Mouse (Mus musculus) 416B (cell line): ENCODE measurements around the gene Cdc27.
A peak's percentile ranks its signal among the peaks of the same experiment; 100 is the strongest.
"Not testable (repeated sequence)": the region's sequence is repeated elsewhere in the genome, so short reads cannot be mapped to it uniquely, and the experiment has no call there.

Experiments used
- DNase-seq: peaks from one replicate; pipeline ENCODE4 v3.0.0; 2011; ENCODE audit warnings: low read depth

Gene Cdc27

DNA sequence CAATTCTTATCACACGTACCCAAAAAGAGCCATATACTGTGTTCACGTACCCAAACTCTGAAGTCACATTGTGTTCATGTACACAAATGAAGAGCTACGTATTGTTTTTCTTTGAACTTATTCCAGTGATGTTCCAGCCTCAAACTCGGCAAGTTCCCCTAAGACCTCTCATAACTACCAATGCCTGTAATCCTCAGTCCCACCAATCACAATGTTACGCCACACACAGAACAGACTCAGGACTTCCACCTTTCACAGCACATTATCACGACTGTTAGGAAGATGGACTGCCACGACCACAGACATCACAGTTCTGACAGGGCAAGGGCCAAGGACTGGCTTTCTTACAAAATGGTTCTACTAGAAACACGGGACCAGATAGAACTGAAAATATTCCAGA is 20.1 kb upstream of the Cdc27 start:
- not testable (repeated sequence) for DNase-seq

- no peak for DNase-seq
Measured at GRCm38 (mm10) chr11:104568326-104568725, 17.9 kb upstream of the Cdc27 start.

DNA sequence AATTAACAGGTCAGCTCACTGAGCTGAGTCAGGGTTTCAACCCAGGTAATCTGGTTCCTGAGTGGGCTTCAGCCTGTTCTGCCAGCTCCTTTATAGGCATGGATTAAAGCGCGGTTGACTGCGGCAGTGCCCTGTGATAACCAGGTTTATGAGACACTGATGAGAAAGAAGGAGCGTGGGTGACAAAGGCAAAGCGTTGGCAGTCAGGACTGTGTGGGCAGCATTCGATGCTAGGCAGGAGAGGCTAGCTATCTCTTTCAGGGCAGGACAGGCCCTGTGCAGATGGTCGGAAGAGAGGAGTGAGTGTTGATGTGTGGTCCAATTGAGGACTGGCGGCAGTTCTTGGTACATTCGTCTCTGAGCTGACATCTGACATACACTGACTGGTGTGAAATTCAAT is 17.3 kb upstream of the Cdc27 start:
- no peak for DNase-seq

- DNase-seq = no peak
Measured at GRCm38 (mm10) chr11:104566796-104567195, 16.4 kb upstream of the Cdc27 start.

DNA sequence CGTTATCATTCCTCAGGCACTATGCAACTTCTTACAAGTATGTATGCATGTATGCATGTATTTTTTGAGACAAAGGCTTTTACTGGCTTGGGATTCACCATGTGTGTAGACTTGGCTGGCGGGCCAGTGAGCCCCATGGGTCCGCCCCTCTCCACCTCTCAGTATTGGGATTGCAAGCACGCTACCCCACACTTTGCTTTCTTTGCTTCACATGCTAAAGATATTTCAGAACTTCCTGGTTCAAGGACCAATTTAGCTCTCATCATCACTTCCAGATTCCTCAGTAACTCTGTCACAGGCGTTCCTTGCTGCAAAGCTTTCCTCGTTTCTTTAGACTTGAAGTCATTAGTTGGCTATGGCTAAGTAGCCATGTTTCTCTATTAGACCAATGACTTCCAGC is 15.7 kb upstream of the Cdc27 start:
- DNase-seq = no peak

GRCm38 (mm10) chr11:104565172-104565571 is 14.8 kb upstream of the Cdc27 start:
- no peak for DNase-seq

GRCm38 (mm10) chr11:104563496-104563895 is 13.1 kb upstream of the Cdc27 start:
- no peak for DNase-seq

- no peak for DNase-seq
Measured at GRCm38 (mm10) chr11:104560971-104561370, 10.6 kb upstream of the Cdc27 start.

- no peak for DNase-seq
Measured at GRCm38 (mm10) chr11:104558651-104559403, 8.4 kb upstream of the Cdc27 start.

DNA sequence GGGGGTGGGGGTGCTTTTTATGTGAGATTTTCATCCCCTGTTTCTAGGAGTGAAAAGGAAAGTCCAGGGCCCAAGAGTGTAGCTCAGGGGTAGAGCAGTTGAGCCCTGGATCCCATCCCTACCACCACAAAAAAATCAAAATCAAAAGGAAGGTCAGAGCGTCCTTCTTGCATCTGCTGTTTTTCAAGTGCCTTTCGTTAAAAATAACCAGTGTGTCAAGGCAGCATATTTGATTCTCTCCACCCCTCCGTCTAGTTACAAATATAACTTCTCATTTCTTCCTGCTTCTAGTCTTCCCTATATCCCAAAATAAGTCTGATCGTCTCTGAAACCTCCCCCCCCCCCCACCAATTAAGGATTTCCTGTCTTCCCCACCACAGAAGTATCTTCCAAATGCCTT is 7.6 kb upstream of the Cdc27 start:
- no peak for DNase-seq

DNA sequence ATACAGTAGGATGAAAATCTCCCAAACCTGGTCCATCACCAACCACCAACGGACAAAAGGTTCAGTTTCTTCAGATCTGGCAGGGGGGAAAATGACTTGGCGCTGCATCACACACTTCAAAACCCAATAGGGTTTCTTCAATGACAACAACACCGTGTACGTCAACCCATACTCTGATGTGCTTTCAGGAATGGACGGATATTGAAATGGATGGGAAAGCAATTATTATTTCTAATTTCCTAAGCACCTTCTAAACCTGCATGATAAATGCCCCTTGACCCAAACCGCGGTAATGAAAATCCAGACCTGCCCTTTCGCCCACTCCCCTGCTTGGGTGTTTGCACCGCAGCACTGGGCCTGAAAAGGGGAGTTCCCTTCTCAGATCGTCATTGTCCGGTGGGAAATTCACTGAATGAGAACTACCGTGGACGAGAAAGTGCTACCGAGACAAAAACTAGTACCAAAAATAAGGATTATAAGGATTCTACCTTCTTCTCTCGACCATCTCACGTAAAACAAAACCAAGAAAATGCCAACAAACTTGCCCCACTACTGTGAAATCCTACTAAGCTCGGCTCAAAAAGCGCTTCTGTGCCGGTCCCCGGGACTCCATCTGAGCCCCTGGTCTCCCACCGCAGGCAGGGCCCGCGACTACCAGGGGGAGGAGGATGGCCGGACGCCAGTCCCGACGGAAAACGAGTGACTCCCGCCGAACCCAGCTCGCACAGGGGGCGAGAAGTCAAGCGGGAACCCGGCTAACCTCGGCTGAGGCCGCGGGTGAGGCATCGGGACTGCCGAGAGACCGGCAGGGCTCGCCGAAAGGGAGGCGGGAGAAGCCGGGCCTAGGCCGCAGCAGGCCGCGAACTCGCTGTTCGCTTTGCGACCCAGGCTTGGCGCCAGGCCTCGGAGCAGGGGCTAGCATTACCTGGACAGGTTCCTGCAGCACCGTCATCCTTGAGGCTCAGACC is 698 bp downstream of the Cdc27 start:
- DNase-seq = peak; percentile 71

DNA sequence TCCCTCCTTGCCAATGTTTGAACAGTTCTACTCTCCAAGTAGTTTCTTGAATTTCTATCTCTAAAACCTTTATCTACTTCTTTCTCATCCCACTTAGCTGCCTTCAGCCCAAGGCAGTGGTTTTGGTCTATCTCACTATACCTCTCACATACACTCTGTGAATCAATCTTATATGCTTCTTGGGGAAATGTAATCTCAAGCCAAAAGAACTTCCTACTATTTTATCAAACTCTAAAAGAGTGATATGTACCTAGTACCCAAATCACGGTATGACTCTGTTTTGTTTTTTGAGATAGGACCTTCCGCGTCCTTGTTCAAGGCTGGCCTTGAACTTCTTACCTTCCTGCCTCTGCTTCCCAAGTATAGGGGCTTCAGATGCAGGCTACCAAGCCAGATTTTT is 2.9 kb downstream of the Cdc27 start:
- DNase-seq = no peak

DNA sequence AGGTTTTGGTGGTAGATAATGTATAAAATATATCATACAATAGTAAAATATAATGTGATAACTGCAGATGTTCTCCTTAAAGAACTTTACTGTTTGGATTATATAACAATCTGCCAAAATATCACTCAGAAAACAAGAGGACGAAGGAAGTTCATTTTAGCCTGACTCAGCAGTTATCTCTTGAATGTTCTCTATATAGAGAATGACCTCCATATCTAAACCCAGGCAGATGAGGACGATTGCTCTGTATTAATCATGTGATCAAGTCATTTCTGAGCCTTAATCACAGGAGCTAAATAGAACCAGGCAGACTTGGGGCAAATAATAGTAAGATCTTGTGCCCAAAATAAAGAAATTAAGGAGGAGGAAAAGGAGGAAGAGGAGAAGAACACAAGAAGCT is 5.9 kb downstream of the Cdc27 start:
- DNase-seq = peak; percentile 29

DNA sequence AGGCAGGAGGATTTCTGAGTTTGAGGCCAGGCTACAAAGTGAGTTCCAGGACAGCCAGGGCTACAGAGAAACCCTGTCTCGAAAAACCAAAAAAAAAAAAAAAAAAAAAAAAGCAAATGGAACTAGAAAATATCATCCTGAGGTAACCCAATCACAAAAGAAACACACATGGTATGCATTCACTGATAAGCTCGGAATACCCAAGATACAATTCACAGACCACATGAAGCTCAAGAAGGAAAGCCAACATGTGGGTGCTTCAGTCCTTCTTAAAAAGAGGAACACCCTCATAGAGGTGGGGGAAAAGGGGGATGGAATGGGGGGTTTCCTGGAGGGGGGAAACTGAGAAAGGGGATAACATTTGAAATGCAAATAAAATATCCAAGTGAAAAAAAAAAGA is 7.1 kb downstream of the Cdc27 start:
- DNase-seq = not testable (repeated sequence)

GRCm38 (mm10) chr11:104539811-104540210 is 10.6 kb downstream of the Cdc27 start:
- no peak for DNase-seq

GRCm38 (mm10) chr11:104537945-104538555 is 12.4 kb downstream of the Cdc27 start:
- DNase-seq = no peak

GRCm38 (mm10) chr11:104536843-104537242 is 13.6 kb downstream of the Cdc27 start:
- DNase-seq = no peak

GRCm38 (mm10) chr11:104525935-104526334 is 24.5 kb downstream of the Cdc27 start:
- no peak for DNase-seq

DNA sequence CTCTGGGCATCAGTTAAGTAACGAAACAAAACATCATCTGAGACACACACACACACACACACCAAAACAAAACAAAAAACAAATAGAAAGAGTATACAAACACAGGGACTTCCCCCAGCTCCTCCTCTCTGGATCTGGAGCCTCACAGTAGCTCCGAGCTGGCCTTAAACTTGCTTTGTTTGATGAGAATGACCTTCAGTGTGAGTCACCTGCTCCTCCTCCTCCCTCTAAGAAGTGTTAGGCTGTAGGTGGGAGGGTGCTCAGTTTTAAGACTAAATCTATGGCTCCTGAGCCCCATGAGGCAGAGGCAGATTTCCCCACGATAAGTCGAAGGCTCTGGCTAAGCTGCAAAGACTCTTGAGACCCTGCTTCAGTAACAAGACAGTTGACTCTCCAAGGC is 38.0 kb downstream of the Cdc27 start:
- no peak for DNase-seq

GRCm38 (mm10) chr11:104510606-104511005 is 39.8 kb downstream of the Cdc27 start:
- DNase-seq = peak; percentile 57

DNA sequence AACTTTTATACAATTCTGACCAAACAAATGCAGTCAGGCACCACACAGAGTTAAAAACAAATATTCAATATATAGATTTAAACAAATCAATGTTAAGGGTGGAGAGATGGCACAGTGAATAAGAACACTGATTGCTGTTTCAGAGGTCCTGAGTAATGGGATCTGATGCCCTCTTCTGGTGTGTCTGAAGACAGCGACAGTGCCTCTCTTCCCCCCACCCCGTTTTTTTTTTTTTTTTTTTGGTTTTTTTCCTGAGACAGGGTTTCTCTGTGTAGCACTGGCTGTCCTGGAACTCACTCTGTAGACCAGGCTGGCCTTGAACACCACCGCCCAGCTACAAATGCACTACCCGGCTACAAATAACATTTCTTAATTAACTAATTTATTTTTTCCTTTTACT is 42.0 kb downstream of the Cdc27 start:
- no peak for DNase-seq

DNA sequence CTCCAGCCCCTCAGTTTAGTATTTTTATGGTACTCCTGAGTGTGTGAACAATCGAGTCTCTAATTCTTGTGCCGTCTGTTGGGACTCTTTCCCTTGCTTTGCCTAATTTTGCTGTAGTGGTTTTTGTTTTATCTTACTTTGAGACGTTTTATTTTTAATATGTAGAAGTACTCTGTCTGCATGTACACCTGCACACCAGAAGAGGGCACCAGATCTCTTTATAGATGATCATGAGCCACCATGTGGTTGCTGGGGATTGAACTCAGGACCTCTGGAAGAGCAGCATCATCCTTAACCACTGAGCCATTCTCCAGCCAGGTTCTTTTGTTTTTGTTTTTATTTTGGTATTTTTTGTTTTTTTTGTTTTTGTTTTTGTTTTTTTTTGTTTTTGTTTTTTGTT is 62.1 kb downstream of the Cdc27 start:
- peak; percentile 28 for DNase-seq

DNA sequence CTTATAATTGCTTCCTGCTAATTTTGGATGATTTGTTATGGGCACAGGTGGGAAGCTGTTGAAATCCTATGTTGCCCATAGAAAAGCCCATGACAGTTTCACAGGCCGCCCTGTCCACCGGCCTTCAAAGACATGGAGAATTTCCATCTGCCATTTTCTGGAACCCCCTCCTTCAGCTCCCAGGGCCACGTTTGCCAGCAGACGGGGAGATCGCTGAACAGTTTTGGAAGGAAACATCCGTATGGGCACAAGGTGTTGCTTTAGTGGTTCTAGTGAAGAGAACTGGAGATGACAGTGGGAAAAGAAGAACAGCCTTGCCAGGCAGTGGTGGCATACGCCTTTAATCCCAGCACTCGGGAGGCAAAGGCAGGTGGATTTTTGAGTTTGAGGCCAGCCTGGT is 68.4 kb downstream of the Cdc27 start:
- no peak for DNase-seq
